Mouse (Mus musculus): ENCODE results near the gene Fez1.

Gene Fez1

GRCm38 (mm10) chr9:36833914-36834313 lies 12.2 kb downstream of the Fez1 start:
- DNase-seq (ENCODE audit: low spot score in 2 of 2), result no peak

- no peak for DNase-seq (ENCODE audit: low spot score in 2 of 2)
Measured at GRCm38 (mm10) chr9:36846346-36846745, 24.7 kb downstream of the Fez1 start.

GRCm38 (mm10) chr9:36848661-36849060 lies 27.0 kb downstream of the Fez1 start:
- no peak for DNase-seq (ENCODE audit: low spot score in 2 of 2)

- no peak for DNase-seq (ENCODE audit: low spot score in 2 of 2)
Measured at GRCm38 (mm10) chr9:36850091-36850490, 28.4 kb downstream of the Fez1 start.

DNA sequence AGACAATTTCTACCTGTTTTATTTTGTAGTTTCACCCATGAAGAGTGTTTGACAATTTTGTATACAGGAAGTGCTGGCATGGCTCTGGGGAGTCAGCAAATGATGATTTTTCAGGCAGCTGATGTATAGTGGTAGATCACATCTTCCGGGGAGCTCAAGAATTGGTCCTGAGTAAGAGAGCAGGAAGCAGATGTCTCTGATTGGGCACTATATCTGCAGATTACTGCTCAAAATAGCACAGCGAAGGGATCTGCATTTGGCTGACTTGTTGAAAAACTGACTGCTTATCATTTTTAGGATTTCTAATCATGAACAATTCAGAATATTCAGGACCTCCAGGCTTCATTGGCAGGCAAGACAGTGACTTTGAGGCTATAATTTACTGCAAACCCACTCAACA lies 30.5 kb downstream of the Fez1 start:
- no peak for DNase-seq (ENCODE audit: low spot score in 2 of 2)

GRCm38 (mm10) chr9:36856351-36856750 lies 34.7 kb downstream of the Fez1 start:
- DNase-seq (ENCODE audit: low spot score in 2 of 2), result no peak

- DNase-seq (ENCODE audit: low spot score in 2 of 2), result no peak
Measured at GRCm38 (mm10) chr9:36857476-36858117, 35.9 kb downstream of the Fez1 start.

DNA sequence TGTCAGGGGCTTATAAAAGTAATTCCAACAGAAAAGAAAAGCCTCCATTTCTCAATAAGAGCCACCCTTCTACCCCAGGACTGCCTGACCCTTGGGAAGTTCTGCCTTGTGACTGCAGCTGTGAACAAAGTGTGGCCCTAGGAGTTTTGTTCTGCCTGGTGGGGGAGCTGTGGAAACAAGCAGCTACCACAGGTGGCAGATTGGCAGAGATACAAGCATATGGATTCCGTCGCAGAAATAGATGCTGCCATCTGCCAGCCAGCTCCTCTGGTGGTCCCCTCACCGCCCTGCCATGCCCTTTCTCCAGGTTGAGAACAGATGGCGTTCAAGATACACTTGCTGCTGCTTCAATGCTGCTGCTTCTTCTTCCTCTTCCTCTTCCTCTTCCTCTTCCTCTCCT lies 37.0 kb downstream of the Fez1 start:
- DNase-seq (ENCODE audit: low spot score in 2 of 2), result no peak

GRCm38 (mm10) chr9:36862576-36862975 lies 40.9 kb downstream of the Fez1 start:
- no peak for DNase-seq (ENCODE audit: low spot score in 2 of 2)

- DNase-seq (ENCODE audit: low spot score in 2 of 2), result no peak
Measured at GRCm38 (mm10) chr9:36863694-36864093, 42.0 kb downstream of the Fez1 start.

DNA sequence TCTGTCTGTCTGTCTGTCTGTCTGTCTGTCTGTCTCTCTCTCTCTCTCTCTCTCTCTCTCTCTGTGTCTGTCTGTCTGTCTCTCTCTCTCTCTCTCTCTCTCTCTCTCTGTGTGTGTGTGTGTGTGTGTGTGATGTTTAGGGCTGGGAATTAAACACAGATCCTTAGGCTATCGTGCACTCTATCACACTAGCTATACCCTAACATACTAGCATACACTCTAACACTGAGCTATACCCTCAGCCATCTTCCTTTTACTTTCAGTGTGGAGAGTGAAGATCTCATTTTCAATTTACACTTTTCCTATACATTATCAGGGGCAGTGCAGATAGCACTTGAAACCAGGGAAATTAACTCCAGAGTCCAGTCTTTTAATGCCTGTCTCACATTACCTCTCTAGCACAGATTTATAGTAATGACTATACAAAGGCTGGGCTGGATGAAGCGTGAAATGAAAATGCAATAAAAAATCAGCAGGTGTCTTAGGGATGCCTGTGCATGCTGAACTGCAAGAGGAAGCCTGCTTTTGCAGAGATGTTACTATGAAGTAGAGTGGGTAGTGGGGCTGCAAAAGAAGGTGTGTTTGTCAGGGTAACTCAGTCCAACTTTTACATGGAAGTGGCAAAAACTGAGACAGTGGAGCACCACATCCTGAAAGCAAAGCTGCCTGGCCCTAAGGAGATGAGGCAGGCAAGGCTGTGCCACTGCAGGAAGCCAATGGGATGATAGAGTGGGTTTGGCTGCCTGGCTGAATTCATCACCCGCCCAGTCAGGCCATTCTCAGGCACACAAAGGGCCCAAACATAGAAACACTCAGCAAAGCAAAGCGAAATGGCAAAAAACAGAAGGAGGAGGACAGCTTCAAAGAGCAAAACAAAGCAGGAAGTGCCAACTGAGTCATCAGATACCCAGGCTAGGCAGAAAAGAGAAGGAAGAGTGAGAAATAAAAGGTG lies 43.5 kb downstream of the Fez1 start:
- DNase-seq (ENCODE audit: low spot score in 2 of 2), result no peak

- no peak for DNase-seq (ENCODE audit: low spot score in 2 of 2)
Measured at GRCm38 (mm10) chr9:36868662-36869061, 47.0 kb downstream of the Fez1 start.

DNA sequence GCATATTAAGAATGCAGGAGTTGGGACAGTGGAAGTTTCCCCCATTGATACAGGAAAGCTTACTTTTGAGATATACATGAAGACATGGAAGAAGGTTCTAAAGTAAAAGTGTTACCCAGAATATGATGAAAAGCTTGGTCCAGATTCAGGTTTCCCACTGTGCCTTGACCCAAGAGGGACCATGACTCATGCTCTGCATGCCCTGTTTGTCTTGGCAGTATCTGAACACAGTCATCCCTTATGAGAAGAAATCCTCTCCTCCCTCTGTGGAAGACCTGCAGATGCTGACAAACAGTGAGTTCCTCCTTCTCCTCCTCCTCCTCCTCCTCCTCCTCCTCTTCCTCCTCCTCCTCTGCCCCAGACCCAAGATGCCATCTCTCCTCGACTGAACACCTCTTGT lies 48.6 kb downstream of the Fez1 start:
- no peak for DNase-seq (ENCODE audit: low spot score in 2 of 2)

- no peak for DNase-seq (ENCODE audit: low spot score in 2 of 2)
Measured at GRCm38 (mm10) chr9:36873796-36874195, 52.1 kb downstream of the Fez1 start.

DNA sequence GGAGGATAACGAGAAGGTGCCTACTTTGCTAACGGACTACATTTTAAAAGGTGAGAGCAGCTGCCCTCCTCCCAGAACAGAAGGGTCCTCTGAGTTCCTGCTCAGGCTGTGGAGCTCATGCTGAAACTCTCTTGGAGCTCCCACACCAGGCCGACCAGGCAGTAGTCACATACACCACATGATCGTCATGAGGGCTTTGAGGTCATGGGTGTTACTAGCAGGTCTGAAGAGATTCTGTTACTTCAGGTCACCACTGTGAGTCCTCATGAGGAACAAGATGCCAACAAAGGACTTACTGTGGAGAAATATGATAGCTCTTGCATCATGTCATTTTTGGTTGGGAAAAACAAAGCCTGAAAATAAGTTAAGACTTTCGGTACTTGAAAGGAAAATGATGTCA lies 54.6 kb downstream of the Fez1 start:
- DNase-seq (ENCODE audit: low spot score in 2 of 2), result no peak

DNA sequence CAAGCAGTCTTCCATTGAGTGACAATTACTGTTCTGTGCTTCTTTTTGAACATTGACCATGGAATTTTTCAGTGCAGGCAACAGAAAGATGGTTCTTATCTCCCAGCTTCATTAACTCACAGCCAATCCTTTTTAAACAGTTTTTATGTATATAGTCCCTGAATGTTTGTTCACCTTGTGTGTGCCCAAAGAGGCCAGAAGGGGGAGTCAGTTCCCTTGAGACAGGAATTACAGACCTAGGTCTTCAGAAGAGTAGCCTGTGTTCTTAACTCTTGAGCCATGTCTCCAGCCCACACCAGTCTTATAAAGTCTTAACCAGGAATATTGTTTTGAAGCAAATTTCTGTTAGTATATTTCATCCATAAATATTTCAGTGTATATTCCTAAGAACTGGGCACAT lies 55.1 kb downstream of the Fez1 start:
- no peak for DNase-seq (ENCODE audit: low spot score in 2 of 2)

DNA sequence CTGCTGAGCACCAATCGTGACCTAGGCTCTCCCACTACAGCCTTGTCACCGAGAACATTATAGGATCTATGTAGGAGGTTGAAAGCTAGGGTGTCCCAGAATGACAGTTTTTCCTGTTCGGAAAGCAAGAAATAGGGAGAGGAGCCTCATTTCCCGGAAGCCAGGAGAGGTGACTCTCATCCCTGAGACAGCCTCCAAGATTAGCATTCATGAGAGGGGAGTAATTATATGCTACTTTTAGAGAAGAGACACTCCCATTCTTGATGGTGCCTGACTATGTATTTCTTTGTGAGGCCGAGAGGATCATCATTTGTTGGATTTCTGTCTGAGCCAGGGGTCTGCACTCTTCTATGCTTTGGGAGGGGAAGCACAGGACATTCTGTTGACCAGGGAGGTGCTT lies 60.0 kb downstream of the Fez1 start:
- no peak for DNase-seq (ENCODE audit: low spot score in 2 of 2)

GRCm38 (mm10) chr9:36882034-36882745 lies 60.5 kb downstream of the Fez1 start:
- peak in 1 of 2 experiments; percentile 58 for DNase-seq (ENCODE audit: low spot score in 2 of 2)

DNA sequence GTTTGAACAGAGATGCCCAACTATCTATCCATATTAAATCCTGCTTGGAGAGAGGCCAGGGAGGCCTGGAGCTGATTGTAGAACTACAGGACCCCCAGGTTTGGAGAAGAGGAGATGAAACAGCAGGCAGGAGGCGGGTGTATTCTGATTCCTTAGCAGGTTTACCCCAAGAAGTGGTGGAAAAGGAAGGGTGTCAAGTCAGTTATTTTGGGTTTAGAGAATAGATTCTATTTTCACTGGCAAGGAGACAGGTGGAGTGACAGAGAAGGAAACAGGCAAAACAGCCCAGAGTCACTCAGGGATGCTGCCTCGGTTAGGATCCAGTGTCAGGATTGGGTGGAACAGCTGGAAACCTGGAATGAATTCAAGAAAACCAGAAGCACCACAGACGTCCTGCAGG lies 61.9 kb downstream of the Fez1 start:
- no peak for DNase-seq (ENCODE audit: low spot score in 2 of 2)

DNA sequence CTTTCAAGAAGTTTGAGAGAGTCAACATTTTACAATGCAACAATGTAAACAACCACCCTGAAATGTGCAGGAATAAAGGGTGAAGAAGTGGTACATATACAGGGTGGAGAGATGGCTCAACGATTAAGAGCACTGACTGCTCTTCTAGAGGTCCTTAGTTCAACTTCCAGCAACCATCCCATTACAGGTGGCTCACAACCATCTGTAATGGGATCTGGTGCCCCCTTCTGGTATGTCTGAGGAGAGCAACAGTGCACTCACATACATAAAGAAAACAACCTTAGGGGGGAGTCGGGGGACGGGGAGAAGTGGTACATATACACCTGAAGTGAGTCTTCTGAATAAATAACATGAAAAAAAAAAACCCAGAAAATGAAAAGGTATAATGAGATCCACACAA lies 63.6 kb downstream of the Fez1 start:
- no peak for DNase-seq (ENCODE audit: low spot score in 2 of 2)

GRCm38 (mm10) chr9:36890552-36890951 lies 68.9 kb downstream of the Fez1 start:
- no peak for DNase-seq (ENCODE audit: low spot score in 2 of 2)

DNA sequence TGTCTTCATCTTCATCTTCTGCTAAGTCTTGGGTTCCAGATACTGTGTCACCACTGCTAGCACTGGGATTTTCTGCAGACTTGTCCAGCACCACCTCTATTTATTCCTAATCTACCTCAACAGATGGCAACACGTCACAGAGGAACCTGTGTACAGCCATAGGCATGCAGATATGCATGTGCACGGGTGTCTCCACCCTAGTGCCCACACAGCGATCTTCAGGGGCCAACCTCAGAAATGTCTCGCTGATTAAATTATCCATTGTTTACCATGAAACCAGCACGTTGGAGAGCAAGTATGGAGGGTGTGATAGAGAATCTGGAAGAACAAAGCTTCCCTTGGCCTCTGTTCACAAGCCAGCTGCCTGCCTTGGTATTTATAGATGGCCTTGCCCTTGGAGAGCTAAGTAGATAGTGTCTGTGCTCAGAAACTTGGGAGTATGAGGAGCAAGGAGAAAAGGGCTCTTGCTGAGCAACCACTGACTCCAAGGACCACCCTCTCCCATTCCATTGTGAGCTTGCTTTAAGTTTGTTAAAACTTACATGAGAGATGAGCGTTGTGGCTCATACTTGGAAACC lies 71.8 kb downstream of the Fez1 start:
- DNase-seq (ENCODE audit: low spot score in 2 of 2), result no peak
